Mouse (Mus musculus): Measurements from ENCODE around the gene Kdm8.

Kdm8 gene

GRCm38 (mm10) chr7:125444464-125445401 lies at the start of gene Kdm8:
Gene Kdm8 (plus strand): TSS chr7:125444676.
- under 1% methylated on average over 61 of the region's 61 CpGs for WGBS

GRCm38 (mm10) chr7:125398116-125398515 lies 46.4 kb upstream of the Kdm8 start:
- WGBS = 70% methylated on average over 8 of the region's 8 CpGs

- WGBS = 42% methylated on average over 6 of the region's 6 CpGs
Measured at GRCm38 (mm10) chr7:125398687-125399086, 45.8 kb upstream of the Kdm8 start.

GRCm38 (mm10) chr7:125407136-125407535 lies 37.3 kb upstream of the Kdm8 start:
- 81% methylated on average over 6 of the region's 6 CpGs for WGBS

GRCm38 (mm10) chr7:125415087-125415486 lies 29.4 kb upstream of the Kdm8 start:
- 93% methylated on average over 1 of the region's 1 CpGs for whole genome bisulfite sequencing

GRCm38 (mm10) chr7:125415776-125416175 lies 28.7 kb upstream of the Kdm8 start:
- 89% methylated on average over 4 of the region's 4 CpGs for WGBS

GRCm38 (mm10) chr7:125416762-125417161 lies 27.7 kb upstream of the Kdm8 start:
- 81% methylated on average over 5 of the region's 5 CpGs for WGBS

GRCm38 (mm10) chr7:125418413-125418812 lies 26.1 kb upstream of the Kdm8 start:
- 54% methylated on average over 3 of the region's 3 CpGs for WGBS

GRCm38 (mm10) chr7:125420190-125420589 lies 24.3 kb upstream of the Kdm8 start:
- WGBS = 79% methylated on average over 2 of the region's 2 CpGs

GRCm38 (mm10) chr7:125421911-125422310 lies 22.6 kb upstream of the Kdm8 start:
- 55% methylated on average over 2 of the region's 2 CpGs for WGBS

GRCm38 (mm10) chr7:125423056-125423455 lies 21.4 kb upstream of the Kdm8 start:
- WGBS = 65% methylated on average over 3 of the region's 3 CpGs

GRCm38 (mm10) chr7:125427492-125428090 lies 16.9 kb upstream of the Kdm8 start:
- 61% methylated on average over 12 of the region's 12 CpGs for WGBS

- 89% methylated on average over 7 of the region's 7 CpGs for WGBS
Measured at GRCm38 (mm10) chr7:125428381-125428780, 16.1 kb upstream of the Kdm8 start.

GRCm38 (mm10) chr7:125428816-125429500 lies 15.5 kb upstream of the Kdm8 start:
- 84% methylated on average over 5 of the region's 5 CpGs for WGBS

GRCm38 (mm10) chr7:125430170-125430842 lies 14.2 kb upstream of the Kdm8 start:
- WGBS = 83% methylated on average over 7 of the region's 7 CpGs

GRCm38 (mm10) chr7:125433874-125434273 lies 10.6 kb upstream of the Kdm8 start:
- WGBS = 92% methylated on average over 3 of the region's 3 CpGs

- WGBS = 53% methylated on average over 8 of the region's 8 CpGs
Measured at GRCm38 (mm10) chr7:125434666-125435290, 9.7 kb upstream of the Kdm8 start.

GRCm38 (mm10) chr7:125442323-125442722 lies 2.2 kb upstream of the Kdm8 start:
- 58% methylated on average over 4 of the region's 4 CpGs for WGBS

- WGBS = 16% methylated on average over 10 of the region's 10 CpGs
Measured at GRCm38 (mm10) chr7:125444076-125444463, 406 bp upstream of the Kdm8 start.

- 96% methylated on average over 1 of the region's 1 CpGs for WGBS
Measured at GRCm38 (mm10) chr7:125450678-125451077, 6.2 kb downstream of the Kdm8 start.

- WGBS = 88% methylated on average over 2 of the region's 2 CpGs
Measured at GRCm38 (mm10) chr7:125451078-125451477, 6.6 kb downstream of the Kdm8 start.
